Comparison of ENCODE assay signal across 8 mouse cellular contexts in genomic region chr9:101159431-101159830, GRCm38 (mm10).
DNase-seq lines count a peak whose midpoint lies in the region; ATAC-seq lines count a peak whose summit lies in the region.

No protein-coding gene starts in this region.

- H3K4me2 ChIP-seq in neural tube, embryonic 11.5 days (ENCODE audit: low read depth) = no peak overlapping the region
- H3K4me2 ChIP-seq in neural tube, embryonic 15.5 days = no peak overlapping the region

- H3K9me3 ChIP-seq in neural tube, embryonic 11.5 days (ENCODE audit: control insufficient read depth, low read length) = no peaks in the 10 kb centered on the region
- H3K9me3 ChIP-seq in neural tube, embryonic 15.5 days (replicated peaks) = no peaks in the 10 kb centered on the region

- WGBS in neural tube, embryonic 11.5 days = 97% methylated on average over 1 of the region's 1 CpGs
- 93% methylated on average over 1 of the region's 1 CpGs for WGBS in neural tube, embryonic 15.5 days
- WGBS in large intestine, adult 2 months = 98% methylated on average over 1 of the region's 1 CpGs

- no peaks in the 10 kb centered on the region for H3K4me1 ChIP-seq in neural tube, embryonic 11.5 days (ENCODE audit: control insufficient read depth, insufficient read depth, low read length)
- no peaks in the 10 kb centered on the region for H3K4me1 ChIP-seq in neural tube, embryonic 15.5 days

- H3K36me3 ChIP-seq in neural tube, embryonic 11.5 days (ENCODE audit: control insufficient read depth, insufficient read depth, low read length) = no peaks in the 10 kb centered on the region
- H3K36me3 ChIP-seq in neural tube, embryonic 15.5 days = no peaks in the 10 kb centered on the region

- H3K9ac ChIP-seq in neural tube, embryonic 11.5 days (ENCODE audit: low read length) = no peak overlapping the region
- no peak overlapping the region for H3K9ac ChIP-seq in neural tube, embryonic 15.5 days (replicated peaks)

- H3K27me3 ChIP-seq in neural tube, embryonic 11.5 days (ENCODE audit: control insufficient read depth, insufficient read depth, low read length) = no peaks in the 10 kb centered on the region
- H3K27me3 ChIP-seq in neural tube, embryonic 15.5 days (replicated peaks) = no peaks in the 10 kb centered on the region

- no peak overlapping the region for H3K27ac ChIP-seq in neural tube, embryonic 11.5 days (ENCODE audit: low read depth, low read length)
- H3K27ac ChIP-seq in neural tube, embryonic 15.5 days (replicated peaks) = no peak overlapping the region

- H3K4me3 ChIP-seq in neural tube, embryonic 11.5 days (ENCODE audit: low read depth, low read length) = no peak overlapping the region
- no peak overlapping the region for H3K4me3 ChIP-seq in neural tube, embryonic 15.5 days (replicated peaks)

- peak; percentile 66 for ATAC-seq in frontal cortex, adult (ENCODE audit: low TSS enrichment)
- ATAC-seq in neural tube, embryonic 11.5 days (ENCODE audit: insufficient read depth, low FRiP score, low TSS enrichment) = no peak
- no peak for ATAC-seq in neural tube, embryonic 15.5 days (ENCODE audit: low FRiP score)

- DNase-seq in frontal cortex, postnatal 25 days (ENCODE audit: low spot score in 2 of 2) = no peak
- DNase-seq in neural tube, embryonic 11.5 days (ENCODE audit: low spot score) = peak; percentile 25
- peak; percentile 52 to 59 for DNase-seq in cerebellum, adult 18-20 months
- DNase-seq in large intestine, adult 2 months (ENCODE audit: low read depth, low spot score) = peak; percentile 33
- DNase-seq in retina, postnatal 7 days (ENCODE audit: low read depth, low spot score) = peak; percentile 50
- DNase-seq in urinary bladder, adult 18-20 months (ENCODE audit: low spot score in 2 of 2) = no peak

Comparison
In these comparisons a context has a peak if more than half of its experiments do, and no peak if none do; other contexts are left out.
1. DNase-seq: peak in neural tube, embryonic 11.5 days (single experiment), cerebellum, adult 18-20 months (2 of 2), large intestine, adult 2 months (single experiment) and retina, postnatal 7 days (single experiment); none in frontal cortex, postnatal 25 days (0 of 2) and urinary bladder, adult 18-20 months (0 of 2).